Mouse (Mus musculus): Measurements from ENCODE around the gene 1700011L22Rik.

Gene 1700011L22Rik

GRCm38 (mm10) chr8:79239320-79239719 is 9.1 kb downstream of the 1700011L22Rik start:
- DNase-seq (ENCODE audit: low spot score in 2 of 2), result no peak

- DNase-seq (ENCODE audit: low spot score in 2 of 2), result no peak
Measured at GRCm38 (mm10) chr8:79229266-79229888, 19.0 kb downstream of the 1700011L22Rik start.

DNA sequence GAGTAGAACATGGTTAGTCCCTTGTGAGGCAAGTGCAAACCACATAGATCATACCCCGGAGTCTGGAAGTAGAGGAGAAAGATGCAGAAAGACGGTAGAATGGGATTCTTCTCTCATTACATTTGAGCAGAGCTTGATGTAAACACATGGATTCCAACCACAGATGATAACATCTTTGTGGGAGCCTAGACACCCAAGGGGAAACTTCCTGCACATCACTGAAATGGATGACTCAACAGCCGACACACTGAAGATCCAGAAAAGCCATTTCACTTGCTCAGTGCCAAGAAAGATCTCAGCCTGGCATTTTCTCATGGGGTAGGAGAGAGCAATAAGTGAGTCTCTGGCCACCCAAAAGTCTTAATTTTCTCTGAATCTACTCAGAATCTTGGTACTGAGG is 20.5 kb downstream of the 1700011L22Rik start:
- no peak for DNase-seq (ENCODE audit: low spot score in 2 of 2)

DNA sequence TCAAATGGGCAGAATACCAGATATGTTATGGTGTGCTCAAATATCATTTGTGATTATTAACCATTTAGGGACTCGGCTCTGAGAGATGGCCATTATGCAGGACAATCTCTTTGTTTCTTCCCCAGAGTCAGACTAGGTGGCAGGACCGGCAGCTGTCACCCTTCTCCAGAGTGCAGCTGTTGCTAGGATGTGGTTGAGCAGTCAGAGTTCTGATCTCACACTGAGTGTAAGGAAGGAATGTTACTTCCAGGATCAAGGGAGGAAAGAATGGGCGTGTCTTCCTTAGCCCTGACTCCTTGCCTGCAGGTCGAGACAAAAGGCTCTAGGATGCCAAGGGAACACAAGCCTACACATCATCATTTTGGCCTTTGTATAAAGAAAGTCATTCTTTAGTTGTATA is 21.2 kb downstream of the 1700011L22Rik start:
- DNase-seq (ENCODE audit: low spot score in 2 of 2), result no peak

DNA sequence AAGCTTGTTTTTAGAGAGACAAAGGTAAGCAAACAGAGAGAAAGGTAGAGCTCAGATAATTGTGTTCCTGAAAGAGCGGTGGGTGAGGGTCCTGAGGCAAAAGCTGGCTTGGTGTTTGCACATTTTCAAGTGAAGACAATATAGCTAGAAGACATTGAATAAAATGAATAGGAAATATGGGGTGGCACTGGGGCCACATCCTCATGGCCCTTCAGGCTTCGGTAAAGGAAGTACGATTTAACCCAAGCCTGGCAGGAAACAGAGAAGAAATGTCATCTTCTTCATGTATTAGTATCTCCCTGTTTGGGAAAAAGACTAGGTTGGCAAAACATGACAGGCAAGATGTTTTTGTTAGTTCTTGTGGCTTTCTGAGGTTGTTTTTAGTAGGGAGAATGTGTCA is 22.3 kb downstream of the 1700011L22Rik start:
- DNase-seq (ENCODE audit: low spot score in 2 of 2), result no peak

DNA sequence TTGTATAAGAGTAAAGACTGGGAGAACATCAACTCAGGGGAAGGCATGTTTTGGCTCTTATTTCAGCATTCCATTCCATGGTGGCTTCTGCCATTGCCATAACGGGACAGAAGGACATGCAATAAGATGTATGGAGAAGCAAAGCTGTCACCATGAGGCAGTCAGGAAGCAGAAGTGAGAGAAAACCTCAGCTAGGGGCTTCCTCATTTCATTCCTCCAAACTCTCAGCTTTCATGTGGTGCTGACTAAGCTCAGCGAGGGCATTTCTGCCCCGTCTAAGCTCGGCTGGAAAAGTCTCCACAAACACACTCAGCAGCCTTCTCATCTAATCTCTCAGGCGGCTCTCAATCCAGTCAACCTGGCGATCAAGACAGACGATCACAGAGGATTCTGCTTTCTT is 22.8 kb downstream of the 1700011L22Rik start:
- no peak for DNase-seq (ENCODE audit: low spot score in 2 of 2)

- DNase-seq (ENCODE audit: low spot score in 2 of 2), result no peak
Measured at GRCm38 (mm10) chr8:79224363-79224762, 24.0 kb downstream of the 1700011L22Rik start.

DNA sequence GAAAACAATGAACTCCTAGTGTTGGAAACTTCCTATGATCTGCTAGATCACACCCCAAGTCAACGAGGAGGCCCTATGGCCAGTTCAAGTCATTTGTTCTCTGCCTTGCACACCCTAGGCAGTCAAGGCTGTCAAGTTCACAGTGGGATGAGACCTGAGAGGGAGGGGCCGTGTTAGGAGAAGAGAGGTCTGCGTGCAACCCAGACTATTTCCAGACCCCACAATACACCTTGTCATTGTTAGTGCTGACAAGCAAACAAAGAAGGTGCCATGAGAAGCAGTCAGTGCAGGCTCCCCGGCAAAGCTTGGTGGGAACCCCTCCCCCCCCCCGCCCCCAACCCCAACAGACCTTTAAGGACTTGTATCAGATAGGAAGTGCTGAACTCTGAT is 25.6 kb downstream of the 1700011L22Rik start:
- DNase-seq (ENCODE audit: low spot score in 2 of 2), result no peak

- DNase-seq (ENCODE audit: low spot score in 2 of 2), result no peak
Measured at GRCm38 (mm10) chr8:79222106-79222751, 26.1 kb downstream of the 1700011L22Rik start.

DNA sequence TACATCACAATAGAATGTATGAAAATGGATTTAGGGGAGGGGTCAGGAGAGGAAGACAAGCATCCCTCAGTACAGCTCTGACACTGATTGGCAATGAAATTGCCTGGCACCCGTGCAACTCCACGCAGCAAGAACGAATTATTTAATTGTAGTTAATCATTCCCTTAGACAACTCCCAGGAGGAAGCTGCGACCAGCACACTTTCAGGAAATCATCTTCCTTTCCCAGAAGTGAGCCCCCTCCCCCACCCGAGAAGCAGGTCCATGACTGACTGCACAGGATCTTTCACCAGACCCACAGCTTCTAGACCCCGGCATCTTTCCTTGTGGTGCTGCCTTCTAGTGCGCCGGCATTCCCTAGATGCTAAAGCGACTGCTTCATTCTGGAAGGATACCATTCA is 36.7 kb downstream of the 1700011L22Rik start:
- DNase-seq (ENCODE audit: low spot score in 2 of 2), result no peak

GRCm38 (mm10) chr8:79209641-79210358 is 38.6 kb downstream of the 1700011L22Rik start:
- DNase-seq (ENCODE audit: low spot score in 2 of 2), result no peak

DNA sequence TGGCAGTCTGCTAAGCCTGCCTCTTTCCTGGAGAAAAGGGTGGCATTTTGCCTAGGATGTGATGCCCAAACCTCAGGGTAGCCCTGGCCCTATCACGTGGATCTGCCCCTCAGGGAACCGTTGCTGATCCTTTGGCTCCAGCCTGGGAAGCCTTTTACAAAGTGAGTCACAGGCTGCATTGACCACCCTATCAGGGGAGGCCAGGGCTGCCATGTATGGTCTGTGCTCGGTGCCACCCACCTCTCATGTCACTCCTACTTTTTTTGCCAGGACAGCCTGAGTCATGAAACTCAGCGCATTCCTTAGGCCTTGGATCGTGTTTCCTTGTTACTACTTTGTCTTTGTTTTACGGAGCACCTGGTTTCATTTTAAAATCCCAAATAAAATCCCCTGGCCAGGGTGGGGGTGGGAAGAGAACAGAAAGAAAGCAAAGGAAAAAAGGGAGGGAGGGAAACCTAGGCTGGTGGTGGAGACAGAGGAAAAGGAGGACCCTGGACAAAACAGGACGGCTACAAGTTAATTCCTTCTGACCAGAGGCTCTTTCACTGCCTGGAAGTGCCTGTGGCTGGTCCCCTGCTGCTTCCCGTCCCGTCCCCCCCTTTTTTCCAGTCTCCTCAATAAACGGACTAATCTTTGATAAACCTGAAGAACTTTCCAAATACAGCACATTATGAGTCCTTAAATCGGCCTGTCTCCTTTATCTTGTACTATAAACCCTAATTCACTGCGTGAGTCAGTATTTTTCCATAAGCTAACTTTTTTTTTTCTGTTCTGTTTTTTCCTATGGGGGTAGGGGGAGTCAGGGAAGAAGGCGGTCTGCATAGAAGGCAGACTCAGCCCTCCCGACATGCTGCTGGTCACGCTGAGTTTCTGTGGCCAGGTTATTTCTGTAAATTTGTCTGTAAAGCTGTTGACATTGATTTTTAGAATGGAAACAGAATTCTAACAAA is 39.4 kb downstream of the 1700011L22Rik start:
- DNase-seq (ENCODE audit: low spot score in 2 of 2), result no peak

GRCm38 (mm10) chr8:79208181-79208580 is 40.2 kb downstream of the 1700011L22Rik start:
- DNase-seq (ENCODE audit: low spot score in 2 of 2), result no peak

GRCm38 (mm10) chr8:79206895-79207294 is 41.5 kb downstream of the 1700011L22Rik start:
- no peak for DNase-seq (ENCODE audit: low spot score in 2 of 2)

DNA sequence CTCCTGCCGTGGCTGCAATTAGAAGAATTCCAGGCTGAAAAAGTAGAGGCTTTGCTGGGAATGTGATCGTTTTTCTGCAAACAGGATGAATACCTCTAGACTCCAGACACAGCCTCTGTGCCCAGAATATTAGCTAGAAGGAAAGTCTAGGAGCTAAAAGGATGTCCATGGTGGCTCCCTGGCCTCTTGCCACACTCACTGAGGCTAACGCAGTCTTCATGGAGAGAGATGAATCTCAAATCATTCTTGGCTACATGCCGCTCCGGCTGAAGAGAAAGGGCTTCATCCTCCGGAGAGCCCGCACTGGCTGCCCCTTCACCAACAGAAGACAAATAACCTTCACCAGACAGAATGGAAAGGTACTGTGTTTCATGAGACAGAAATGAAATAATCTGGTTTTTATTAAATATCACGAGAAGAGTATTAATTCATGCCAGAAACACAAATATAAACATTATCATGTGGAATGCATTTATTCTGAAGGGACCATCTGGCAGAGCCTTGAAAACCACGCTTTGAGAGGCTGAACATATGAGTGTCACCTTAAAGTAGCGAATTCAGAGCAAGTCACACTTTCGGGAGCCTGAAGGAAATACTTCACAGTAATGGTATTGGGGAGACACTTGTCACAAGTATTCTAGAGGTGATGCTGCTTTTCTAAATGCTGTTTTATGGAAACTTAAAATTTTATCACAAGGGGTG is 46.8 kb downstream of the 1700011L22Rik start:
- DNase-seq (ENCODE audit: low spot score in 2 of 2), result no peak

- DNase-seq (ENCODE audit: low spot score in 2 of 2), result no peak
Measured at GRCm38 (mm10) chr8:79198675-79199074, 49.7 kb downstream of the 1700011L22Rik start.

DNA sequence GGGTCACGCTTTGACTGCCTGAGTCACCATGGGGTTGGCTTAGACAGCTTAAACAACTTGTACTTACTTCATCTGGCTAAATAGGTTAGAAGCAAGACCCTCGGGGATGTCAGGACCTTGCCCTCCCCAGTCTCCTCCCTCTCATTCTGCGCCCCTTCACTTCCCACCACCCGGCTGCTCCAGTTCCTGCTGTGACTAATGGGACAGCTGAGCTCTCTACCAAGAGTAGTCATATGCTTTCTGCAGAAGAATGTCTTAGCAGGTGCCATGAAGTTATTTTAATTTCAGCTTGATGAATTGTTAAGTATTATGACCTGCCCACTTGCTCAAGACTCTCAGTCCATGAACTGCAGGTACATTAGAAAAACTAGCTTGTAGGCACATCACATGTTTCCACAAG is 51.9 kb downstream of the 1700011L22Rik start:
- no peak for DNase-seq (ENCODE audit: low spot score in 2 of 2)

- no peak for DNase-seq (ENCODE audit: low spot score in 2 of 2)
Measured at GRCm38 (mm10) chr8:79190071-79190470, 58.3 kb downstream of the 1700011L22Rik start.

GRCm38 (mm10) chr8:79185488-79185887 is 62.9 kb downstream of the 1700011L22Rik start:
- no peak for DNase-seq (ENCODE audit: low spot score in 2 of 2)

GRCm38 (mm10) chr8:79179678-79180077 is 68.7 kb downstream of the 1700011L22Rik start:
- DNase-seq (ENCODE audit: low spot score in 2 of 2), result no peak

- DNase-seq (ENCODE audit: low spot score in 2 of 2), result no peak
Measured at GRCm38 (mm10) chr8:79175991-79176390, 72.4 kb downstream of the 1700011L22Rik start.
